Mouse (Mus musculus) myocyte (in vitro differentiated cells): ENCODE data around the gene Xylt1. TPM values are rescaled to one million over a fixed set of nuclear protein-coding genes. Genes with fewer than 3 reads are reported as not detected.

Source experiments
- H3K27me3 ChIP-seq: one replicate; pipeline ENCODE4 v1.6.1; 2011; ENCODE audit not compliant: control insufficient read depth, insufficient read depth, insufficient read length
- H3K36me3 ChIP-seq: one replicate; pipeline ENCODE4 v1.6.1; 2011; ENCODE audit not compliant: control insufficient read depth, insufficient read depth
- H3K4me2 ChIP-seq: one replicate; pipeline ENCODE4 v1.6.1; 2011; ENCODE audit warnings: low read depth, control low read depth
- H3K4me3 ChIP-seq: one replicate; pipeline ENCODE4 v1.5.1; 2011; ENCODE audit warnings: mild to moderate bottlenecking, control low read depth, moderate library complexity
- H3K79me2 ChIP-seq: one replicate; pipeline ENCODE4 v1.6.1; 2011; ENCODE audit not compliant: control insufficient read depth, insufficient read depth
- H3ac ChIP-seq: one replicate; pipeline ENCODE4 v1.6.1; 2011; ENCODE audit not compliant: control insufficient read depth, insufficient read length
- CEBPB ChIP-seq: IDR thresholded peaks from 2 replicates; pipeline ENCODE4 v1.6.1; 2011; ENCODE audit warnings: mild to moderate bottlenecking, moderate library complexity; ENCODE audit not compliant: poor library complexity, insufficient read depth, severe bottlenecking
- E2F4 ChIP-seq: IDR thresholded peaks from one replicate; pipeline ENCODE4 v1.6.1; 2011; ENCODE audit warnings: mild to moderate bottlenecking, control low read depth, moderate library complexity; ENCODE audit not compliant: insufficient read depth
- MAX ChIP-seq: IDR thresholded peaks from one replicate; pipeline ENCODE4 v1.6.1; 2011; ENCODE audit warnings: low read depth, mild to moderate bottlenecking, control low read depth
- MYOD1 ChIP-seq, 3 experiments: IDR thresholded peaks; one replicate each; pipeline ENCODE4 v1.6.1; 2011; ENCODE audit warnings: control low read depth in 2 of 3, low read depth in 2 of 3, mild to moderate bottlenecking in 2 of 3, moderate library complexity in 1 of 3; ENCODE audit not compliant: insufficient read length in 2 of 3, control insufficient read depth in 1 of 3
- MYOG ChIP-seq, 3 experiments: IDR thresholded peaks; one replicate each; pipeline ENCODE4 v1.6.1; 2011; ENCODE audit warnings: control low read depth in 2 of 3, low read depth in 2 of 3, mild to moderate bottlenecking in 2 of 3; ENCODE audit not compliant: insufficient read length in 2 of 3, control insufficient read depth in 1 of 3, insufficient read depth in 1 of 3
- POLR2A ChIP-seq: IDR thresholded peaks from one replicate; pipeline ENCODE4 v1.6.1; 2011; ENCODE audit warnings: low read depth, mild to moderate bottlenecking, control low read depth, moderate library complexity; ENCODE audit not compliant: insufficient read length
- POLR2AphosphoS2 ChIP-seq: IDR thresholded peaks from one replicate; pipeline ENCODE4 v1.6.1; 2011; ENCODE audit warnings: low read depth, control low read depth; ENCODE audit not compliant: insufficient read length
- REST ChIP-seq: IDR thresholded peaks from one replicate; pipeline ENCODE4 v1.6.1; 2011; ENCODE audit warnings: mild to moderate bottlenecking, control low read depth, moderate library complexity; ENCODE audit not compliant: insufficient read depth, insufficient read length
- SRF ChIP-seq: IDR thresholded peaks from one replicate; pipeline ENCODE4 v1.6.1; 2011; ENCODE audit warnings: low read depth; ENCODE audit not compliant: control insufficient read depth, insufficient read length
- TCF12 ChIP-seq: IDR thresholded peaks from one replicate; pipeline ENCODE4 v1.6.1; 2011; ENCODE audit warnings: mild to moderate bottlenecking, control low read depth; ENCODE audit not compliant: poor library complexity, insufficient read depth, severe bottlenecking
- TCF3 ChIP-seq: IDR thresholded peaks from one replicate; pipeline ENCODE4 v1.6.1; 2011; ENCODE audit warnings: low read depth, control low read depth; ENCODE audit not compliant: insufficient read length
- USF1 ChIP-seq: IDR thresholded peaks from one replicate; pipeline ENCODE4 v1.6.1; 2011; ENCODE audit warnings: low read depth, mild to moderate bottlenecking, control low read depth, moderate library complexity
- polyA plus RNA-seq: library from polyadenylated mRNA; unstranded; fragments of >200 nt; fragmentation: generic; extraction: Trizol; gene quantifications from one replicate; pipeline ENCODE4 v1.2.1, GENCODE M21; 2012; ENCODE audit warnings: missing spikeins

Xylt1 gene
- polyA plus RNA-seq, 1 experiment: not detected

DNA sequence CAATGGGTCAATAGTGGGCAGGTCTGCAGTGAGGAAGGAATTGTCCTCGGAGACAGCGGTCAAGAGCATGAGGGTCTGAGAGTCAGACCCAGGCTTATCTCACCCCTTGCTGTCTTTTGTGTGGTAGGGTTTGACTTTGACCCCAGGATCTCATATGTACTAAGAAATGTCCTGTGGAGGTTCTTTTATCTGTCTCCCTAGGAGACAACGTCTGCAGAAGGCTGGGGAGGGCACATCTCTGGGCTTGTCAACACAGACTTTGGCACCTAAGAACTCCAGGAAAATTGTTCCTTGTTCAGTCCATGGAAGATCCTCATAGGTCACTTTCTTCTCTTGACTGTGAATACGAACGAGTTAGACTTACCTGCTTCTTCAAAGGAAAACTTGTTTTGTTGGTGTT, 109.2 kb downstream of the Xylt1 start:
- no peaks in the 10 kb centered on the region for H3K79me2 ChIP-seq
- no peak overlapping the region for H3K4me3 ChIP-seq
- no peaks in the 10 kb centered on the region for H3K27me3 ChIP-seq
- TF ChIP-seq SRF (no peak), POLR2AphosphoS2 (no peak), USF1 (no peak), E2F4 (no peak), REST (no peak), POLR2A (no peak), MYOD1 (IDR thresholded peaks at IDR 0.05; ENCODE audit: control insufficient read depth in 1 of 3, insufficient read length in 2 of 3, low read depth in 2 of 3) (no peak), MAX (no peak)
- no peak overlapping the region for H3K4me2 ChIP-seq
- H3ac ChIP-seq: no peak overlapping the region
- no peaks in the 10 kb centered on the region for H3K36me3 ChIP-seq

DNA sequence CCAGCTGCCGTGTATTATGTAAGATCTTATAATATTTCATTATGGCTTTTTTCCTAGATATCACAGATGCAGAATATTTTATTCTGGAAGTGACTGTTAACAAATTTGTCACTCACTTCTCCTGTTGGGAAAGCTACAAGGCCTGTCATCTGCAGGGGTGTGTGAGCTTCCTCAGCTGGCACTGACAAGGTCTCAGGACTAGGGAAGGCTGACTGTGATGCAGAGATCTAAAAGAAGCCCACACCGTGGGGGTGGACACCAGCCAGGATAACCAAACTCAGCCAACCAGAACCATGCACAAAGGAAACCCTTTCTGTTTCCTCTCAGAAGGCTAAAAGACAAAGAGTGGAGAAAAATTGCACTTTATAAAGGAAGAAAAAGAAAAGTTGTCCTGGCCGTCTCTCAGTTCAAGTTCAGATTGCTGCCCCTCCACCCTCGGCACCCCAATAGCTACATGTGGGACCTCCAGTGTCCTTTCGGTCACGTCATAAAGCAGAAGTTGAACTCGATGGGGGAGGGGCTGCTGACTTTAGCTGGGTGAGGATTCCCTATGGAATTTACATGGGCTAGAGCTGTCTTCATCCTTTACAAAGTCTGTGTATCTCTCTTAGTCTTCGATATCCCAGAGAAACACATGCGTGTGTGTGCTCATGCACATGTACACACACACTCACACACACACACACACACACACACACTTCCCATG, 109.9 kb downstream of the Xylt1 start:
- Histone ChIP-seq H3ac (no peak overlapping the region), H3K79me2 (no peaks in the 10 kb centered on the region), H3K27me3 (no peaks in the 10 kb centered on the region), H3K4me2 (no peak overlapping the region), H3K36me3 (no peaks in the 10 kb centered on the region), H3K4me3 (no peak overlapping the region)
- TF ChIP-seq MYOG (IDR thresholded peaks at IDR 0.05; ENCODE audit: control insufficient read depth in 1 of 3, insufficient read depth in 1 of 3, insufficient read length in 2 of 3, low read depth in 2 of 3): no peak
- no peak for TF ChIP-seq CEBPB
- TF ChIP-seq REST: no peak
- no peak for TF ChIP-seq MAX
- TF ChIP-seq POLR2A: no peak
- TF ChIP-seq TCF3: no peak
- TF ChIP-seq TCF12: no peak
- no peak for TF ChIP-seq POLR2AphosphoS2

DNA sequence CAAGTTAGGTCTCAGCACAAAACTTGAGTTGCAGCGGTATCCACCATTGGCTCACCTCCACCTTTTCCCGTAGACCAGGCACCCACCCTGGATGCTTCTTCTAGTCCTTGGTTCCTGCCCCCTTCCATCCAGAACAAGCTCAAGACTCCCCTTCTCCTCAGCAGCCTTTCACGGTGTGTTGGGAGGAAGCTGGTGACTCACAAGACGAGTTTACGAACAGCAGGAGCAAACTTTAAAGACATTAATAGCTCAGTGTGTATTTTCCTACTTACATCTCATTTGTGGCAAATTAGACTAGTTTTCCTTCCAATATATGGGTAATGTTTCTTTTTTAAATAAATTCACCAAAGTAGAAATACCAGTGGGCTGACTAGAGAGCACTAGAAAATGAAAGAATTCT, 110.7 kb downstream of the Xylt1 start:
- Histone ChIP-seq H3K79me2 (no peaks in the 10 kb centered on the region), H3K27me3 (no peaks in the 10 kb centered on the region), H3K4me3 (no peak overlapping the region), H3K36me3 (no peaks in the 10 kb centered on the region), H3K4me2 (no peak overlapping the region), H3ac (no peak overlapping the region)
- TF ChIP-seq CEBPB (no peak), POLR2AphosphoS2 (no peak)

DNA sequence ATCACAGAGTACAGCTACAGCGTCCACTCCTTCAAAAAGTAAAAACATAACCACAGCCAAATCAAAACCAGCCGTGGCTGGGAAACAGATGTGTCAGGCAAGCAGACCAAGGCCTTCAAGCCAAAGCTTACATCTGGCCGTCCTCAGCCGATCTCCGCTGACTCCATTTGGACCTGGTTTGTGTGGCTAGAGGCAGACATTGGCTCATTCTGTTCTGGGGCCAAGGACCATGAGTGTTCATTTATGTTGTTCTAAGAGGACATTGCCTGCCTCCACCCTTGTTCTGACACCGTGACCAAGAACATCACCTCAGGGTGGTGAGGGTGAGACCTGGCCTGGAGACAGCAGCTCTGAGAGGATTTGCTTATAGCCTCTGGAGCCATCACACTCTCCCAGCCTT, 113.4 kb downstream of the Xylt1 start:
- H3K36me3 ChIP-seq: no peaks in the 10 kb centered on the region
- no peak overlapping the region for H3ac ChIP-seq
- TF ChIP-seq TCF12 (no peak), POLR2A (no peak), MYOG (IDR thresholded peaks at IDR 0.05; ENCODE audit: control insufficient read depth in 1 of 3, insufficient read depth in 1 of 3, insufficient read length in 2 of 3, low read depth in 2 of 3) (no peak), USF1 (no peak), REST (no peak), SRF (no peak), E2F4 (no peak), POLR2AphosphoS2 (no peak), CEBPB (no peak), MAX (no peak), MYOD1 (IDR thresholded peaks at IDR 0.05; ENCODE audit: control insufficient read depth in 1 of 3, insufficient read length in 2 of 3, low read depth in 2 of 3) (no peak), TCF3 (no peak)
- H3K4me2 ChIP-seq: no peak overlapping the region
- H3K79me2 ChIP-seq: no peaks in the 10 kb centered on the region
- H3K27me3 ChIP-seq: no peaks in the 10 kb centered on the region
- H3K4me3 ChIP-seq: no peak overlapping the region

DNA sequence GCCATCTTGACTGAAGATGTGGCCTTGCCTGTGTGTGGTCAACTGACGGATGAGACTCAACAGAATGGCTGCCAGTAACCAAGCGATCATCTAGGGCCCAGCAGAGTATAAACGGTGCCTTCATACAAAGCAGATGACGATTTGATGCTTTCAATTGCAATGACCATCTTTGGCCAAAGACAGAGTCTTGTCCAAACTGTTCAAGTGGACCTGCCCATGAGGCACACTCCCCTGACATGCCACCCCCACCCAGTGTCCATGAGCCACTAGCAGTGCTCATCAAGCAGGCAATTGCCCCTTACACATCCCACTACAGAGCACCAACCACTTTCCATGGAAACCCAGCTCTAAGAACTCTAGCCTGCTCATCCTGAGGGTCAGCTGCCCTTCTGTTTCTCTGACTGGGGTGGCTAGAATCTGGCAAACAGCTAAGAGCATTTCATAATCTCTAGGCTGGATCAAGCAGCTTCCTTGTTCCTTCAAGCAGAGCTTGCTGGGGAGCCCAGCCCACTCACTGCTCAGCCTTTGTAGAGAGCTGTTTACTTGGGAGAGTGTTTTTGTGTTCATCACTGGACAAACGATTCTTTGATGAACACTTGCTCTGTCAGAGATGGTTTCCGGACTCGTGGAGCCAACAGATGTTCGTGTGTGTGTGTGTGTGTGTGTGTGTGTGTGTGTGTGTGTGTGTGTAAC, 114.0 kb downstream of the Xylt1 start:
- Histone ChIP-seq H3ac (no peak overlapping the region), H3K4me3 (no peak overlapping the region)

More for the DNA sequence above, 114.0 kb downstream of the Xylt1 start:
- TF ChIP-seq TCF12: no peak
- no peak for TF ChIP-seq MAX
- TF ChIP-seq POLR2A: no peak
- no peak for TF ChIP-seq TCF3
- no peak for TF ChIP-seq MYOG (IDR thresholded peaks at IDR 0.05; ENCODE audit: control insufficient read depth in 1 of 3, insufficient read depth in 1 of 3, insufficient read length in 2 of 3, low read depth in 2 of 3)
- TF ChIP-seq POLR2AphosphoS2: no peak
- TF ChIP-seq REST: no peak
- no peak for TF ChIP-seq SRF
- TF ChIP-seq MYOD1 (IDR thresholded peaks at IDR 0.05; ENCODE audit: control insufficient read depth in 1 of 3, insufficient read length in 2 of 3, low read depth in 2 of 3): no peak
- Histone ChIP-seq H3K79me2 (no peaks in the 10 kb centered on the region), H3K4me2 (no peak overlapping the region), H3K27me3 (no peaks in the 10 kb centered on the region), H3K36me3 (no peaks in the 10 kb centered on the region)
